Mouse (Mus musculus) myocyte (in vitro differentiated cells): ENCODE results near the gene Zfp384.

Experiments
- CEBPB ChIP-seq: IDR thresholded peaks from 2 replicates; pipeline ENCODE4 v1.6.1; 2011; ENCODE audit warnings: mild to moderate bottlenecking, moderate library complexity; ENCODE audit not compliant: poor library complexity, insufficient read depth, severe bottlenecking
- E2F4 ChIP-seq: IDR thresholded peaks from one replicate; pipeline ENCODE4 v1.6.1; 2011; ENCODE audit warnings: mild to moderate bottlenecking, control low read depth, moderate library complexity; ENCODE audit not compliant: insufficient read depth
- MAX ChIP-seq: IDR thresholded peaks from one replicate; pipeline ENCODE4 v1.6.1; 2011; ENCODE audit warnings: low read depth, mild to moderate bottlenecking, control low read depth
- MYOD1 ChIP-seq, 3 experiments: IDR thresholded peaks; one replicate each; pipeline ENCODE4 v1.6.1; 2011; ENCODE audit warnings: control low read depth in 2 of 3, low read depth in 2 of 3, mild to moderate bottlenecking in 2 of 3, moderate library complexity in 1 of 3; ENCODE audit not compliant: insufficient read length in 2 of 3, control insufficient read depth in 1 of 3
- MYOG ChIP-seq, 3 experiments: IDR thresholded peaks; one replicate each; pipeline ENCODE4 v1.6.1; 2011; ENCODE audit warnings: control low read depth in 2 of 3, low read depth in 2 of 3, mild to moderate bottlenecking in 2 of 3; ENCODE audit not compliant: insufficient read length in 2 of 3, control insufficient read depth in 1 of 3, insufficient read depth in 1 of 3
- POLR2A ChIP-seq: IDR thresholded peaks from one replicate; pipeline ENCODE4 v1.6.1; 2011; ENCODE audit warnings: low read depth, mild to moderate bottlenecking, control low read depth, moderate library complexity; ENCODE audit not compliant: insufficient read length
- POLR2AphosphoS2 ChIP-seq: IDR thresholded peaks from one replicate; pipeline ENCODE4 v1.6.1; 2011; ENCODE audit warnings: low read depth, control low read depth; ENCODE audit not compliant: insufficient read length
- REST ChIP-seq: IDR thresholded peaks from one replicate; pipeline ENCODE4 v1.6.1; 2011; ENCODE audit warnings: mild to moderate bottlenecking, control low read depth, moderate library complexity; ENCODE audit not compliant: insufficient read depth, insufficient read length
- SRF ChIP-seq: IDR thresholded peaks from one replicate; pipeline ENCODE4 v1.6.1; 2011; ENCODE audit warnings: low read depth; ENCODE audit not compliant: control insufficient read depth, insufficient read length
- TCF12 ChIP-seq: IDR thresholded peaks from one replicate; pipeline ENCODE4 v1.6.1; 2011; ENCODE audit warnings: mild to moderate bottlenecking, control low read depth; ENCODE audit not compliant: poor library complexity, insufficient read depth, severe bottlenecking
- TCF3 ChIP-seq: IDR thresholded peaks from one replicate; pipeline ENCODE4 v1.6.1; 2011; ENCODE audit warnings: low read depth, control low read depth; ENCODE audit not compliant: insufficient read length
- USF1 ChIP-seq: IDR thresholded peaks from one replicate; pipeline ENCODE4 v1.6.1; 2011; ENCODE audit warnings: low read depth, mild to moderate bottlenecking, control low read depth, moderate library complexity

DNA sequence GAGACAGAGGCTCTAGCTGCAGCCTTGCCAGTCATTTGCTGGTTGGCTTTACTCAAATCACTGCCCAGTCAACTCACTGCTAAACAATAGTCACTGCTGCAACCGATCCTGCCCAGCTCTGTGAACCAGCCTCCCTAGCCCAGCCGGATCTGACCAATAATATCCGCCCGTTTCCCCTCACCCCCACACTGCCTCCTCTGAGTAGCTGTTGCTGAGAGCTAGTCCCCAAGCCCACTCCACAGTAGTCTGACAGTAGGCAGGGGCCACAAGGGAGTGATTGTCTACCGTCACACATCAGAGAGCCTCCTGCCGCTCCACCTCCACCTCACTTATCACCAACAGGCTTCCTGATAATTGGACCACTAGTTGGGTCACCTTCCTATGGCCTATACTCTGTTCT, 52.5 kb downstream of the Zfp384 start:
- TF ChIP-seq MAX (no peak), POLR2A (no peak), USF1 (no peak), POLR2AphosphoS2 (no peak), CEBPB (no peak), REST (no peak), E2F4 (no peak), SRF (no peak), TCF3 (no peak), MYOG (IDR thresholded peaks at IDR 0.05; ENCODE audit: control insufficient read depth in 1 of 3, insufficient read depth in 1 of 3, insufficient read length in 2 of 3, low read depth in 2 of 3) (no peak), TCF12 (no peak), MYOD1 (IDR thresholded peaks at IDR 0.05; ENCODE audit: control insufficient read depth in 1 of 3, insufficient read length in 2 of 3, low read depth in 2 of 3) (no peak)
